Mouse (Mus musculus) ZHBTc4 (cell line): Measurements from ENCODE around the gene Fam228b.
"Not testable (repeated sequence)": the region's sequence is repeated elsewhere in the genome, so short reads cannot be mapped to it uniquely, and the experiment has no call there.

ENCODE experiments used
- DNase-seq: peaks from one replicate; pipeline ENCODE4 v3.0.0-alpha.2; 2011; ENCODE audit warnings: low read depth, low spot score

Gene Fam228b

DNA sequence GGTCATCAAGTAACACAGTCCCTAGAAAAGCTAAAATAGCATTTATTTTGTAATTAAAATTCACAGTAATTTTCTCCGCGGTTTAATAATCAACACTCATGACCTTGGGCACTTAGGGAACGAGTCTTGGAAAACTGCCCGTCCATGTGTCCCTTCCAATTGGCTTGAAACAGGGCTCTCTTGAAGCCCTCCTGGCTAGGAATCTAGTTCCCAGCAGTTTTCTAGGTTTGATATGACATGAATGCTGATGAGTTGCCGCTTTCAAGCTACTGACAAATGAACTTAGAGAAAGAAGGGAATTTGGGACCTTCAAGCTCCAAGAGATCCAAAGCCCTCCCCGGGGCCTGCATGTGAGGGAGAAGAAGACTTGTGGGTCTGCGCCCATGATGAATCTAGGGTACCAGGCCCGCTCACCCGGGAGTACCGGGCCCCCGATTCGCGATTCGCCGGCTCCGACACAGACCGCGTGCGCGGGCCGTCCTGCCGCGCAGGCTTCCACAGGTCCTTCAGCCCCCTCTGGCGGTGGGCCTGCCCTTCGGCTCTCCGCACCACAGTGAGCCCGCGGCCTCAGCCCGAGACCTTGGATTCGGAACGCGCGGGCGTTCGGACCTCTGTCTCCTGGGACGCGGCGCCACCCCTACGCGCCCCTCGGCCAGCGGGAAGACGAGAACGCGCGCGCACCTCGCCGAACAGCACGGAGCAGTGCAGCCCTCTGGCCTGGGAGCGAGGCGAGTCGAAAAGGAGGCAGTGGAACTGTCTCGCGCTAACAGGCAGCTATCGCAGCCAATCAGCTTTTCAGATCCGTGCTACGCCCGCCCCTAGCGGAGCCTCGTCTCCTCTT is at the start of gene Fam228b, which contains the start of gene Pfn4:
TSS of gene Fam228b (minus strand) at position 776 of the 841 bp plus-strand sequence.
TSS of gene Pfn4 (plus strand) at position 531 of the 841 bp plus-strand sequence.
- peak; percentile 97 for DNase-seq

DNA sequence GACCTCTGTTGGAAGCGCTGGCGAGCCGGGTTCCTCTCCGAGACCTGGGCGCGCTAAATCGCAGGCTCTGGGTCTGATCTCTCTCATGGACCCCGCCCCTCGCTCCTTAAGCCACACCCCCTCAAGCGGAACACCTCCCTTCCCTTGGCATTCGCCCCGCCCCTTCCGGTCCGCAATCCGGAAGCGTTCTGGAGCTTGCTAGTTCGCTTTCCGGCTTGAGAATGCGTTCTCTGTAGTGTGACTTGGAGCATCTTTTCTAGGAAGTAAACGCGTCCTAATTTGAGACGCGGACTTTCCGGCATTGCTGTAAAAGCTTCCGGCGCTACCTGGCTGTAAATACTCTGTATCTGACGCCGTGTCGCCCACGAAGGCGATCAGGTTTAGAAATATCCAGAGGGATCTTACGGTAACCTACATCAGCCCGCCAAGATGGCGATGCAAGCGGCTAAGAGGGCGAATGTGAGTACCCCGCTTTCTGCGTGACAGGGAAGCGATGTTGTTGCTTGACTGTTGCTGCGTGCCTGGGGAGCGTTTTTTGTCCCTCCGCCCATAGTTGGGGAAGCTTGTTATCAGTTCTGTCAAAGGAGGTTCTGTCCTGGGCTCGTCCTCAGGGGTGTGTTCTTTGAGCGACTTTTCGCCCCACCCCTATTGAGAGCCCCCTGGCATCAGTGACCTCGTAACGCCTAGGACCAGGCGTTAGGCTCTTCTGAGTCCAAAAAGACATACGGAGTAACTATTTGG is 48.5 kb upstream of the Fam228b start, which contains the start of gene Sf3b6:
TSS of gene Sf3b6 (plus strand) at position 184 of the 741 bp plus-strand sequence.
- peak; percentile 99 for DNase-seq

DNA sequence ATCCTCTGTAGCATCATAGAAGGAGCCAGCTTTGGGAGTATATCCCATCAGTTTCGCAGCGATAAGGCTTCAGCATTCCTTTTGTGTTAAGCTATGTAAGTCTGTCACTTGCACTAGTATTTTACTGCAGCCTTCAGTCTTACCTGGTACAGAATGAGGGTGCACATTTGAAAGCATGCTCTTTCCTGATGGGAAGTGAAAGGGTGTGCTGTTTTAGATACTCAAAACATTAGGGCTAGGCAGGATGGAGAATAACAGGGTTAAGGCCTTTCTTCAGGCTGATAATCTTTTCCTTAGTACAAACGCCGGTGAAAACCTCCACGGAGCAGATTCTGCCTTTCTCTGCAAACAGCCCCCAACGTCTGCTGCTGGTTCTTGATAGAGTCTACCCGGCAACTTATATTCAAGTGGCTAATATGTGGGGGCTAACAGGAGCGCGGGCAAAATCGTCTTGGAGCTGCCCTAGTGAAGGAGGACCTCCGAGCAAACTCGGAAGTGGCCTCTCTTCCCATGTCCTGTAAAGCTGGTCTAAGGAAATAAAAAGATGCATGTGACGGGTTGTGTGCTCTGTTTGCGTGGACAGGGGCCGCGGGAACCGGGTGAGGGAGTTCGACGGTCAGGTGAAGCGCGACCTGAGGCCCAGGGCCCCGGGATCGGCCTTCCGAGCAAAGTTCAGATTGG is 47.8 kb upstream of the Fam228b start:
- no peak for DNase-seq

DNA sequence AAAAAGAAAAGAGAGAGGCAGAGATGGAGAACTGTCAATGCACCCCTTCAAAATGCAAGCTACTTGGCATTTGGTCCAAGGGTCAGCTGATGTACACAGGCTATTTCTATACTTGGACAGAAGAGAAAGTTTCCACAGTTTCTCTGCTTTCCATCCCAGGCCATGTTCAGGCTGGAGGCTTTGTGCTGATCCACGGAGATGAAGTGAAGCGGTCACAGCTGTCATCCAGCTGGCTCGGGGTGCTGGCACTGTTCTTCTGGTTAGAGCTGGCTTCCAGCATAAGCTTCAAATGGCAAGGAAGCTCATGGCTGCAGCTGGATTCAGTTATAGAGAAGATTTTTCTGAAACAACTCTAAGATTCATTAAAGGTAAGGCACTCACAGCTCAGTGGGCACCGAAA is 44.6 kb upstream of the Fam228b start:
- no peak for DNase-seq

DNA sequence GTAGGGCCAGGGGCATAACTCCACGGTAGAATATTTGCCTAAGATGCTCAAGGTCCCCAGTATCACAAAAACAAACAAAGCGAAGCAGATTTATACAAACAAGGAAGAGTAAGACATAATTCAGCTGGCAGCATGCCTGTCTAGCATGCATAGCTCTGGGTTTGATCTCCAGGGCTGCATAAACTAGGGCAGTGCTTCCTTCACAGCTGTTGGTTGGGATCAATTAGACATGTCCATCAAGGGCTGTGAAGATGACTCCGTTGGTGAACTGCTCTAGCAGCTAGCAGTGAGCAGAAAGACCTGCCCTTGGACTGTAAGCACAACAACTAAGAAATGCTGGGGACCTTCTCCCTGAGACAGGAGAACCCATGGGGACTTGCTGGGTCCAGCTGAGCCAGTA is 42.6 kb upstream of the Fam228b start:
- no peak for DNase-seq

DNA sequence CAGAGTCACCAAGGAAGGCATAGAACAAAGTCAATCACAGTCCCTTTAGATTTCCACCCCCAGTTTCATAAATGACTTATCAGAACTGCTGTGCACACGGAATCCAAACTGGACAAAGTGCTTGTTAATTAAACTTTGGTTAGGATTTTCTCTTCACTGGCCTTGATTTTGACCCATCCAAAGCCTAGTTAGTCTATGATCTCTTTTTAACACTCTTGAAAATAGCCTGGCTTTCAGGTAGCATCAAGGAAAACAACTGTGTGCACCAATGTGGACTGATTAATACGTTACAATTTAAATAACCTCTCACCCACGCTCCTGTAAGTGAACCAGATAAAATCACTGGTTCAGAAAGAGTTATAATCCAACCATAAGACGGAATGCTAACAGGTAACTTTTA is 42.0 kb upstream of the Fam228b start:
- DNase-seq, result no peak

DNA sequence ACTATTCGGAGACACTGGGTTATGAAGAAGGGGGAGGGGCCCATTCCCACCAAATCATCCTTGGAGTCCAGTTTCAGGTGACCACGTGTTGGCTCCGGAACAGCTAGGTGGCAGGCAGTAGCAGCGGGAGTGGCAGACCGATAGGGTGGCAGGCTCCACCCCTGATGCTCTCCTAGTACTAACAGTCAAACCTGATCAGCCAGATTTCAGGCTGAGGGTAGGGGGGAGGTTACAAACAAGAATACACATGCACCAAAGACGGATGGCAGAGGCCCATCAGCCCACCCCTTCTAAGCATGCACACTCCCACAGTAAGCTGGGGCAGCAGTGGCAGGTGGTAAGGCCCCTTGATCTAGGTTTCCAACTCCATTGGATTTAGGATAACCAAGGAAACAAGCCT is 28.4 kb upstream of the Fam228b start:
- DNase-seq, result not testable (repeated sequence)

DNA sequence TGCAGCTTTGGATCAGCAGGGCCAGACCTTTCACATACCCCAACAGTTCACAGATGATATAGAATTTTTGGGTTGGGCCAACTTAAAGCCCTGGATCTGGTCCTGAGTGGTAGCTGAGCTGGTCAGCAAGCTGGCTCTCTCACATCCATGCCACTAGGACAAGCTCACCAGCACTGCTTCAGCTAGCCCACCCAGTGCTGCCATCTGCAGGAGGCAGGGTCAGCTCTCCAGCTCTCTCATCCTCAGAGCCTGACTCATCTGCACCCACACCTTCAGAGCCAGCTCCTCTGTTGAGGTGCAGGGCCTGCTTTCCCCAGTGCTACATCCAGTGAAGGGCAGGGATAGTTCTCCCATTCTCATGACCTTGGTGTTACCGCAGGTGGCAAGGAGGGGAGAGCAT is 24.7 kb upstream of the Fam228b start:
- DNase-seq, result peak; percentile 26

DNA sequence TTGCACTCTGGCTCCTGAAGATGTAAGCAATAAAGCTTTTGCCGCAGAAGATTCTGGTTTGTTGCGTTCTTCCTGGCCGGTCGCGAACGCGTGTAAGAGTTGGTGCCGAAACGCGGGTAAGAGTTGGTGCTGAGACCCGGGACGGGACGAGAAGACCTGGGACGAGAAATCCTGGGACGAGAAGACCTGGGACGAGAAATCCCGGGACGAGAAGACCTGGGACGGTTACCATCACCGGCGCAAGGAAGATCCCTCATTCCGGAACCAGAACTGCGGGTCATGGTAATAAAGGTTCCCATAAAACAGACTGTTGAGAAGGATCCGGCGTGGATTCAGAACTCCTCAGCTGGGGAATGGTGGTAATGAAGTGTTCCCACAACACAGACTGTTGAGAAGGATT is 19.1 kb upstream of the Fam228b start:
- DNase-seq, result not testable (repeated sequence)

DNA sequence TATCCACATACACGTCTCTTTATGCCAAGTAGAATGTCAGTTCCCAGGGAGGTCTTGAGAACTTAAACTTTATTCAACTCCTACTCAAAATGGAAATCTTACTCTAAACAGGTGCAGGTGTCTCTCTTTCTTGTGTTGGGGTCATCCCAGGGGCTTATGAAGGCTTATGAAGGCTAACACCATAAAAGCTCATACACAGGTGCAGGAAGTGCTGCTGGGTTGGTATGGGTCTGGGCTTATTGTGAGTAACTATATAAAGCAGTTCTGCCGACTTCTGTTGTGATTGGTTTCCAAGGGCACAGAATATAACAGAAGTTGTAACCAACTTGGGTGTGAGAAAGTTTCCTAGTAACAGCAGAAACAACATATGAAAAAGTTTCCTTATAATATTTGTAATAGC is 15.4 kb upstream of the Fam228b start:
- DNase-seq, result no peak

DNA sequence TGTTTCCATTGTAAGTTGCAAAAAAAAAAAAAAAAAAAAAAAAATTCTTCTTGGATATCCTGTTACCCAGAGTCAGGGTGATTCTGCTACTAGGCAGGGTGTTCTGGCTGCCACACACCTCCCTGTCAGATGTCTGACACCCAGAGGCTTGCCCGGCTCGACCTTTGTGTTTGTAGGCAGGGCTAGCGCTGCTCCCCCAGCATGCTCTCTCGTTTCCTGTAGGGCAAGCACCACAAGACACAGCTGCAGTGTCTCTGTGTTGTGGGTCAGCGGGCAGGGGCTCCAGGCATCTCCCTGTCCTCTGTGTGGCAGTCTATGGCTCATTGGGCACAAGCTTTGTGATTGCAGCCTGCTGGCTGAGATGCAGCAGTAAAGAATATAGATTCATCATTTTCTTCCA is 14.5 kb upstream of the Fam228b start:
- no peak for DNase-seq

DNA sequence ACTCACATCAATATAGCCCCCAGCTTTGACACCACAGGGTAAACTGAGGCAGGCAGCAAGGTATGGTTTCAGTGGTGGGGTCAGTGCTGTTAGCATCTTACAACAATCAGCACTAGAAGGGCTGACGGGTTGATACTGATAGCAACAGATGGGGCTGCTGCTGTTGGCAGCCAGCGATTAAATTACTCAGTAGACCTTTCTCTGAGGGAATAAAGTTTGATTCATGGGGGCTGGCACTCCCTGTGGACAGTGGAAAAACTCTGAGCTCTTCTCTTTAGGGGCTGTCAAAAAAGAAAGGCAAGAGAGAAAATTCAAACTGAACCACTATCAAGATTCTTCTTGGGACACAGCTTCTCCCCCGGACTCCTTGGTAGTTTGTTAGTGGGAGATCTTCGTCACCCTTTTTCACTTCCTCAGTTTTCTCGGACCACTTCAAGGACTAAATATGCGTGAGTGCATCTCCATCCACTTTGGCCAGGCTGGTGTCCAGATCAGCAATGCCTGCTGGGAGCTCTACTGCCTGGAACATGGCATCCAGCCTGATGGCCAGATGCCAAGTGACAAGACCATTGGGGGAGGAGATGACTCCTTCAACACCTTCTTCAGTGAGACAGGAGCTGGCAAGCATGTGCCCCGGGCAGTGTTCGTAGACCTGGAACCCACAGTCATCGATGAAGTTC is 12.8 kb upstream of the Fam228b start:
- DNase-seq, result not testable (repeated sequence)

DNA sequence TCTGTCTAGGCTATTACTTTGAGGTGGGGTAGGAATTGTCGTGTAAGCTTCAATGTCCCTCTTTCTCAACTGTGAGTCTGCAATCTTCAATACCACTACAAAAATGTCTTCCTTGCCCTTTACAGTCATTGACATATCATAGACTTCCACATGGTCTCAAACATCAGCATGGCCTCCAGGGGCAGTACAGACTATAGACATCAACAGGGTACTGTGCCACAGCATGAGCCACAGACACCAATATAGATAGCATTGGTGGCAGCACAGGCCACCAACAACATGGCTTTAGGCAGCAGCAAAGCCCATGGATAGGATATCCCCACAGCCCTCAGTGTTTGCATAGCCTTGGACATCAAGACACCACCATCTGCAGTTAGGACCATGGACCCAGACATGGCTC is 12.2 kb upstream of the Fam228b start:
- no peak for DNase-seq

DNA sequence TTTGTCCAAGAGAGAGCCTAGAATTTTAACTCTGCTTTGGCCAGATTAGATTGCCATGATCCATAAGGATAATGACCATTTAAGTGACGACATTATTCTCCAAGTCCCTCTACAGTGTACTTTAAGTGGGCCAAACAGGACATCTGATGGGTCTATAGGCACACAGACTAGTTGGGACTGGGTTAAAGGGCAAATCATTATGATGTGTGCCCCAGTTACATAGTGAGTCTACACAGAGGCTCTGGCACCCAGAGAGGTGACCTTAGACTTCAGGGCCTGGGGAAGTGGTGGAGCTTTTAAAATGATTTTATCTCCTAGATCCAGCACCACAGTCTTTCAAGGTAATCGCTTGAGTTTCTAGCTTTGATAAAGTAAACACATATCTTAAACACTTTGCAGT is 11.2 kb upstream of the Fam228b start:
- no peak for DNase-seq

DNA sequence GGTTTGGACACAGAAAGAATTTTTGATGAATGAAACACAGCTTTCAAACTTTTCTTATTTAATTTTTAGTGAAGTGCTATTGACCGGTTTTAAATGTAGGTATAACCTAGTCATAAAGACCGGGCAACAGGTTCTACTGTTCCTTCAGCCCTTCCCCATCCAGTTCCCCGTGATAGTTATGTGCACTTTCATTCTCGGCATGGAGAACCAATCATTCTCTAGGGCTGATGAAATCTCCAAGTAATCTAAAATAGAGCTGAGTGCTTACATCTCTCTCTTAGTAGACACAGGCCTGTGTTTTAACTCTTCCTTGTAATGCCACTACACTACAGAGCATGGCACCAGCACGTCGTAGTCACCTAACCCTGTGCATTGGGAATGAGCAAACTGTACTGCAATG is 8.7 kb upstream of the Fam228b start:
- no peak for DNase-seq

DNA sequence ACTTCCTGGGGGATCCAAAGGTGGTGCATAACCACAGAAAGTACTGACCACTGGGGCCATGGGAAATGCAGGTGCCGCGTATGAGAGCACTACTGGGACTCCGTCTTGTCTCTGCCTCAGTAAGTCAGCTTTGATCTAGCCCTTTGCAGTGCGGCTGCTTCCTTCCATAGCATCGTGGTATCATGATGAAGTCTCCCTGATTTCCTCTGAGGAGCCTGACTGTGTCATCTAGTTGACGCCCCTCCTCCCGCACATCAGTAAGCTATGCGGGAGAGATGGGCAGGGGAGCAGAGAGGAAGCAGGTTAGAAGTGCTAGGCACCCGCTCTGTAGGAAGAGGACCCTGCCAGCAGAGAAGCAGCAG is 6.5 kb upstream of the Fam228b start:
- DNase-seq, result no peak

DNA sequence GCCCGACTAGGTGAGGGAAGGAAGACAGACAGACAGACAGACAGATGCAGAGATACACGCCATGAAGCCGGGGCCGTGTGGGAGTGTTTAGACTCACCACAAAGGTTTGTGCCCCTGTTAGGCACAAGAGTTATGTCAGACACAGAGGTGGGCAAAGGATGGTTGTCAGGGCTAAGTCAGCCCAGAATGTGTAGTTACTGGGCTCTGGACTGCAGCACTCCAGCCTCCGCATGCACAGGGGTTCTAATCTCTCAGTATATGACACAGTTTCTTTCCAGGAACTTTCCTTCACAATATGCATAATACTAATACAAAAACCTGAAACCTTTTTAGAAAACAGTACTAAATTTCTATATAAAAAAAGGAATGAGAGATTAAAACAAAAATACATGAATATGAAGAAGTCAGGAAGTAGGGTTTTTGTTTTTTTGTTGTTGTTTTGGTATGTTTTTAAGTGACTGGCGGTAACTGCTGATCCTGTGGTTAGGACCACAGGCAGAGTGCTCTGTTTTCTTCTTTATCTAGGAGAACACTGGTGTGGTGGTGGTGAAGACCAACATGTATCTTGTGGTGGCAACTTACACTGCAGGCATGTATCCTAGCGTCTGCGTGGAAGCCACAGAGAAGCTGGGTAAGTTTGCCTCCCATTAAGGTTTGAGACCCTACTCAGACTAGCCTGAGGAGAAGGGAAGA is 6.0 kb upstream of the Fam228b start:
- no peak for DNase-seq

DNA sequence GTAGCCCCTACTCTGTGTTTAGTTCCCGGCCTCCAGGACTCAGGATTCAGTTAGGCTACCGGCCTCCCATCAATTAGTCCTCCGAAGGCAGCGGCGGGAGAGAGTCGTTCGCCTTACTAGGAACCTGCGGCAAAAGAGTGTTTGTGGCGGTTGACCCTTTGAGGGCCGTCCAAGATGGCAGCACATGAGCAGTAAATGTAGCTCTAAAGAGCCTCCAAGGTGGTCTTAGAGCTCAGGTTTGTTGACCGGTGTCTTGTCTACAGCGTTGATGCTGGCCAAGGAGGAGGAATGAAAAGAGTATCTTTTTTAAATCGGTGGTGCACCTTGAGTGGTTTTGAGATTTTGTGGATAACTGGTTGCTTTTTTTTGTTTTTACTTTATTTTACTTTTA is 261 bp upstream of the Fam228b start:
- no peak for DNase-seq

DNA sequence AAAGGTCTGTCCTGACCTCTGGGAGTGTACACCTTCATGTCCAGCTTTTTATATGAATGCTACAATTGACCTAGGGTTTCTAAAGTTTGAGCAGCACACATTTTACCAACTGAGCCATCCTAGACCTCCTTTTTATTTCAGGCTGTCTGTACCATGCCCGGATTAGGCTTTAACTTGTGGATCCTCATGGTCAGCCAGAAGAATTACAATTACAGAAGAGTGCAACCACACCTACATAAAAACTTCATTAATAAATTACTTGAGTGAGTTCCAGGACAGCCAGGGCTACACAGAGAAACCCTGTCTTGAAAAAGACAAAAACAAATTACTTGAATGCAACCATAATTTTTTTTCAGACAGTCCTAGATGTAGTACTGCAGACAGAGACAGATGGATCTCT is 12.0 kb downstream of the Fam228b start:
- no peak for DNase-seq

DNA sequence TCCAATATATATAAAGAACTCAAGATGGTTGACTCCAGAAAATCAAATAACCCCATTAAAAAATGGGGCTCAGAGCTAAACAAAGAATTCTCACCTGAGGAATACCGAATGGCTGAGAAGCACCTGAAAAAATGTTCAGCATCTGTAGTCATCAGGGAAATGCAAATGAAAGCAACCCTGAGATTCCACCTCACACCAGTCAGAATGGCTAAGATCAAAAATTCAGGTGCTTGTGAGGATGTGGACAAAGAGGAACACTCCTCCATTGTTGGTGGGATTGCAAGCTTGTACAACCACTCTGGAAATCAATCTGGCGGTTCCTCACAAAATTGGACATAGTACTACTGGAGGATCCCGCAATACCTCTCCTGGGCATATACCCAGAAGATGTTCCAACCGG is 14.6 kb downstream of the Fam228b start:
- DNase-seq, result not testable (repeated sequence)

DNA sequence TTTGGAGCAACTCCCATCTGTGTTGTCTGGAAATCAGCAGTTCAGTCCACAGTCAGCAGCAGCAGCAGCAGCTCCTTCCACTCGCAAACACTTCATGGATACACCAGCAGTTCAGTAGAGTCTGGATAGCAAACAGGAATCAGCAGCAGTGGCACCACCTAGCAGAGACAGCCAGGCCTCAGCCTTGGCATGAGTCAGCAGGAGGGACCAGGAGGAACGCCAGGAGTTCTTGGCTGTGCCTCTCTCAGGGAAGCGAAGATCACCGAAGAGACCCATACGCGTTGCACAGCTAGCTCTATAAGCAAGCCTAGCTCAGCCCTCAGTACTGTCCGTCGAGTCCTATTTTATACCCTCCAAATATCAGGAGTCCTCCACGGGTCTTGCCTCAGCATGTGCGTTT is 24.6 kb downstream of the Fam228b start:
- no peak for DNase-seq
